Mouse (Mus musculus) CD4-positive, CD25-positive, alpha-beta regulatory T cell, adult 4 months (primary cell): ENCODE measurements around the gene Gm21627. TPM values are rescaled to one million over a fixed set of nuclear protein-coding genes. Genes with fewer than 3 reads are reported as not detected.
"Not testable (repeated sequence)": the region's sequence is repeated elsewhere in the genome, so short reads cannot be mapped to it uniquely, and the experiment has no call there.

Experiments used
- ATAC-seq: one replicate; pipeline ENCODE4 v1.8.0; 2017
- polyA plus RNA-seq, 2 experiments: library from polyadenylated mRNA; unstranded; fragments of 100-300 nt; shearing (Covaris generic); gene quantifications; one replicate each; pipeline ENCODE4 v1.2.1; 2017

Gene Gm21627
- polyA plus RNA-seq = not detected

DNA sequence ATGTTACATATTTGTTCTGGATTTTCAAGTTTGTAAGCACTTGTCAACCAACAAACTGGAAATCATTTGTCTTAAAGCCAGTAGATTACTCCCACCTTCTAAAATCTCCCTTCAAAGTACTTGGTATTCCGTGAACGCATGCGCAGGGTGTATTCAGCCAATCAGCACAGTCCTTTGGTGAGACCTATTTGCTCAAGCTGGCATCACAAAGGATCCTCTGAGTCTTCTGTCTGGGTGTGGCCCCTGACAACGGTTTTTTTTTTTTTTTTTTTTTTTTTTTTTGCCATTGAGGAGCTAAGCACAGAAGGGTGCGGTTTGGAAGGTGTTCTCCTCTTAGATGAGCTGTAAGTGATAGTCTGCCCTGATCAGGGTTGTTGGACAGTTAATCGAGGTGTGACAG, at the start of gene Gm21627:
Gm21627 (plus strand) TSS at position 301 of the 400 bp plus-strand sequence.
- not testable (repeated sequence) for ATAC-seq
